Mouse (Mus musculus) embryo, embryonic 9.5 days (tissue): ENCODE measurements at regions not wholly inside any gene's neighbourhood (a gene's known extent, or its start where the extent isn't known, plus 50 kb on each side); places are given as distances from the start of the nearest gene placed in this dataset.

ENCODE experiments used
- DNase-seq: peaks from one replicate; pipeline ENCODE4 v3.0.0-alpha.2; 2017; ENCODE audit errors: extremely low spot score

DNA sequence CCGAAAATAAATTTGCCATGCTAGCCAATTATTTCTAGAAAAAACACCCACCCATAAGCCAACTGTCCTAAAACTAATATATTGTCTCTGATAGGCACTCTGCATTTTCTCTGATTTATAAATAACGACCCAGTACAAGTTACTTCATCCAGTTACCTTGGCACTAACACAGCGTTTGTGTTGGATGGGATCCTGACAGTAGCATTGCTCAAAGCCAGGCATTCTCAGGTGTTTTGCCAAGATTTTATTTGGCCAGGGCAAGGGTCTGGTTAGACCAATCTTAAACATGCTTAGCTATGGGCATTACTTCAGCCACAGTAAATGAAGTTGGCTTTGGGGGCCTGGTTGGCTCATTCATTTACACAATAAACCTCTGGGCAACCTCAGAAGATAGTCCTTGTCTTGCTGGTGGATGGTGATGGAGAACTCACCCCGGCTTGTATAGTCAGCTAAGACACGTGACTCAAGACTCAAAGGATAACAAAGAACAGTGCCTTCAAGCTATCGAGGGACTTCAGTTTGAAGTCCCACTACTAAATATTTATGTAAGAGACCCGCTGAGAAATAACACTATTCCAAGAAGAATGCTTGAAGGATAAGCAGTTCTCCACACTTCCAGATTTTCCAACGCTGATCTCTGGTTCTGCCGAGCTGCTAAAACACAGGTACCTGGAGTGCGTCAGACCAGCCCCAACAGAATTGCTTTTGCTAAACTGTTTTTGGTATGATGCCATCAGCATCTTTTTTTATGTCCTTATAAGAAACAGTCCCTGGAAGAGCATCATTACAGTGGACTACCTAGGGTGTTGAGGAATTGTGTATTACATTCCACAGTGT, 125.0 kb upstream of the Pkdcc start:
- no peak for DNase-seq

DNA sequence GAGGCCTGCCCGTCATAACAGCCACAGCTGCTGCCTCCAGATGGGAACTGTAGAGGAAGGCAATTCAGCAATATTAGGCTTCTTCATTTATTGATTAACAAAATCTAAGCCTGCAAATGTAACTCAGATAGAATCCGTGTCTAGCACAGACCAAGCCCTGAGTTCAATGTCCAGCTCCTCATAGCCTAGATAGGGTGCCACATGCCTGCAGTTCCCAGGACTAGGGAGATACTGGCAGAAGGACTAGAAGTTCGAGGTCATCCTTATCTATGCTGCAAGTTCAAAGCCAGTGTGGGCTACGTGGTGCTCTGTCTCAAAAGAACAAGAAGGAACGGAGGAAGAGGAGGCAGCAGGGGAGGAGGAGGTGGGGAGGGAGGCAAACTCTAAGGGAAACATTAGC, 121.2 kb upstream of the Pkdcc start:
- DNase-seq = no peak

DNA sequence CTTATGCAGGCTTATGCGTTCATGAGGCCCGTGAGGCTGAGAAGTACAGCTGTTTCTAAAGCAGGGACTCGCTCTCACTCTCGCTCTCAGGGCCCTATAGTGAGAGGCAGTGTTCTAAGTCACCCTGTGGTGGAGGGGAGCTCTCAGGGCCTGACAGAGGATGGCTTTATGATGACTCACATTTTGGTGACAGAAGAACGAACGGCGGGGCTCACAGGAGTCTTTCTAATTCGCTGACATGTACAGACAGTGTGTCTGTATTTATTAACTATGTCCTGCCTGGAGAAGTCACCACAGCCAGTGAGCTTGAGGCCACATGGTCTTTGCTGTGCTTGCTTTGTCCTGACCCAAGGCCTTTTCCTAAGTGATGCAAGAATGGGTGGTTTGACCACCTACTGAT, 118.6 kb upstream of the Pkdcc start:
- no peak for DNase-seq

DNA sequence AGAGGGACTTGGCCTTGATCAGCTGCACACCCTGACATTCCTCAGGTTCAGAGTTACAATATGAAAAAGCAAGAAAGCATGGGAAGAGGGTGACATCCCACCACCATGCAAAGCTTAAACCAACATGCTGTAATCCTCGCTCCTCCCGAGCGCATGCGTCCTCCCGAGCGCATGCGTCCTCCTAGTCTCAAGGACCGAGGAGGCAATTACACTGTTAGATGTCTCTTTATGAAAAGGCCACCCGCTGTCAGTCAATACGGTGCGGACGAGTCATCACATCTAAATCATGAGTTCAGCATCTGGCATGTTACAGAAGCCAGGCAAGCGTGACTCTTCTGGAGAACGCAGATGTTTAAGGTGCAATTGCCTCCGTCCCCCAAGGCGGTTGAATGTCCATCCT, 117.1 kb upstream of the Pkdcc start:
- DNase-seq = no peak

DNA sequence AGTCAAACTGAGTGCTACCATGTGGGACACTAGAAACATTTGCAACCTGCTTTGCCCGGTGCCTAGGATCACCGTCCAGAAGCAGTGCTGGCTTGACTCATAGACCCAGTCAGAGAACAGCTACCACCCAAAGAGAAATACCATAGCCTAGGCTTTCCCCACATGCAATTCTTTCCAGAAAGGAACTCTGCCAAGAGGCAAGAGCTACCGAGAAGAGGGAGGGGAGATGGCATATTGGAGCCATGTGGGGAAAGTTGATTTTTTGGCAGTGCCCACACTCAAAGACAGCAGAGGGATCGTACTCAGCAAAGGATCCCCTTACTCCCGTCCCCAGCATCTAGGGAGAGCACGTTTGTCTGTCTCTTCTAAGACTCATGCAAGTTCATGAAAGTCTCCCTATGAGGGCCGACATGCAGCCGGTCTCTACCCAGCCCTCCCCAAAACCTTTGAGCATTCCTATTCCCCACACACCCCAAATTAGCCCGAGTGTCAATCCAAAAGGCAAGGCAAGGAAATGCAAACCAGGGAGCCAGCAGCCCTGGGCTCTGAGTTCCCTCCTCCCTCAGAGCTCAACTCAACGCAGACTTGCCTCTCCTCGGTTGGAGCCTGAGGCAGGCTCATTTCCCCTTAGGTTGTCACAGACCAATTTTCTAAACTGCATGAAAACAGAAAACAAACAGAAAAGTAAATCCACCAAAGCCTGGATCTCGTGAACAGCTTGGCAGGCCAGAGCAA, 116.2 kb upstream of the Pkdcc start:
- no peak for DNase-seq

DNA sequence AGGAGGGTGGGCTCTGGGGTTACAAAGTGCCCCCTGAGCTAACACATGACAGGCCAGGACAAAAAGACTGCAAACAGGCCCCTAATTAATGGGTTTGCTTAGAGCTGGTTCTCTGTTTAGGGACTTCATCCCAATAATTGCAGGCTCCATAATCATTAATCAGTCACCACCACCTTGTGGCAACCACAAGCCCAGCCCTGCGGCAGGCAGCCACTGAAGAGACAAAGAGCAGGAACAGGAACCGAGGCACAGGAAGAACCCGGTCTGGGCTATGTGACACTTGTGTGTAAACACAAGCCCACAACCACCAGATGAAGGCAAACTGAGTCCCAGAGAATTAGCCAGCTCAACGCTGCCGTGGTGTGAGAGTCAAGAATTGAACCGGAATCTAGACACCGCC, 114.1 kb upstream of the Pkdcc start:
- peak; percentile 43 for DNase-seq

DNA sequence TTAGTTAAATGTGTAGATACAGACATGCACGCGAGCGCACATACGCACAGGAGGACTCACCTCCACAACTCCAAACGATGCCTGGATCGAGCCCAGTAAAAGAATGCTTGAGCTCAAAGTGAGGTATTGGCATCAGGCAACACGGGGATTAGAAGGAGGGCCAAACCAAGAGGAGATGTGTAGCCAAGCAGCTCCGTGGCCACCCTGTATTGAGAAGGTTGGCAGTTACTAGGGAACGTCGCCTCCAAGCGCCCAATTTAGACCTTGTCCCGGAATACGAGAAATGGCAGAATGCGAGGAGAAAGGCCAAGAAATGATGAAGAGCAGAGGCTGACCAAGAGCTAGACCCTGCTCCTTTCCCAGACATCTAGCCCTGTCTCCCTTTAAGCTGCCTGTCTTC, 113.3 kb upstream of the Pkdcc start:
- DNase-seq = no peak

DNA sequence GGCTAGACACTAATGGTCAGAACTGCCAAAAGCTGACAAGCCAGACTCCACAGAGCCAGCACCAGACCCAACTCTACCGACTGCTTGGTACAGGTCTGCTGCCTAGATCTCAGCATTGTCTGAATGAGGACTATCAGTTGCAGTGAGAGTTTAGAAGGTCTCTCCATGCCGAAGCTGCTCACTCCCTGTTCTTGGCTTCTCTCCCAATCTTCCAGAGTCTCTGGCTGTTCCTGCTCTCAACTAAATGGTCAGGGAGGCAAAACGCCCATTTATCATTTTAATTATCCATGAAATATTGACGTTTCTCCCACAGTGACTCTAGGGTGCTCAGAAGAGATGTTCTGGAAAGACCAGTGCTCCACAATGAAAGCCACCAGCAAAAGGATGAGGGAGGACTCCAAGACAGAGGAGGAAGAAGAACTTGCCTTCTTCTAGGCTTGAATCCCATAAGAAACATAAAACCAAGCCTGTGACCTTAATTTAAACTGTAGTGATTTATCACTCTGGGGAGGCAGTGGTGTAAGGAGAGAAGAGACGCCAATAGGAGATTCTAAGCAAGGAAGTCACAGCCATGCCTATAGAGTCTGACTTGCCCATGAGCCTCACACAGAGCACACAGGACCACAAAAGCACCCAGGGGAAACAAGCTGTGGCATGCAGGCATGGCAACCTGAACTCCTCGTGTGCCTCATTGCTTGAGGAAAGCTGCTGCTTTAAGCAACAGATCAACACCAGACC, 112.2 kb upstream of the Pkdcc start:
- no peak for DNase-seq

DNA sequence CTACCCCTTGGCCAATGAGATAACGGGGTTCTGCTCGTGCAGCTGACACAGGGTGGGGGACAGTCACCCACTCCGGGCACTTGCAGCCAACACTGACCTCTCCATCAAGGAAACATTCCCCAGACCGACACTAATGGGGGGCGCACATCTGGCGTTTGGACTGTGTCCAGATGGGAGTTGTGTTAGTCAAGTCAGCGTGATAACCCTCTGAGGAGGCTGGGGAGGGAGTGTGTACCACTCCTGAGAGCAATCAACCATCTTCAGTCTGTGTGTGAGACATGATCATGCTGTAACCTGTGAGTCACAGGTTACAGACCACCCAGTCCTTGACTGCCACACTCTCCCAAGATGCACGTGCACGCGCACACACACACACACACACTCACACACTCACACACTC, 106.9 kb upstream of the Pkdcc start:
- no peak for DNase-seq

DNA sequence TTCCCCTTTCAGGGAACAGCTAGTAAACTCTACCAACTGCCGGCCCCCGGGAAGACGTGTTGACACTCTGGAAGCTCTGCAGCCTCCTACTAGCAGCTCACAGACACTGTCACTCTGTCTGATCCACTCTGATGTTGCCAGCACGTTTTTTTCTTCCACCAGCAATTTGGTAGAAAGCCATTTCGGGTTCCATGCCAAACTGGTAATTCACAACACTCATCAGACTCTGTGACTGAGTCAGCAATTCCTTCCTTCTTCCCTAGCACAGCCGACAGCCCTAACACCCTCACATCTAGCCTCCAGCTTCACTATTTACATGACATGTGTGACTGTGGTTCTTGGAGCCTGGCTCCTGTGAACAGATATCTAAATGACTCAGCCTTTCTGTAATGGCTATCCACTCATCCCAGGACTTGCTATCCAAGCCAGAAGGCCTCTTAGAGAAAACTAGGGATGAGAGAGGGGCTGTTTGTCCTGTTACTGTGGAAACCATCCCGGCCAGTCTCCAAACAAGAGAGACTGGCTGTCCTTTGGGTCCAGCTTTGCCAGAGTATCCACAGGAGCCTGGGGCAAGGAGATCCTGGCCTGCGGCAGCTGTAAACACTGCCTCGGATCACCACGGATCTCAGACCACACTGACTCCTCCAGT, 105.2 kb upstream of the Pkdcc start:
- DNase-seq = peak; percentile 33

DNA sequence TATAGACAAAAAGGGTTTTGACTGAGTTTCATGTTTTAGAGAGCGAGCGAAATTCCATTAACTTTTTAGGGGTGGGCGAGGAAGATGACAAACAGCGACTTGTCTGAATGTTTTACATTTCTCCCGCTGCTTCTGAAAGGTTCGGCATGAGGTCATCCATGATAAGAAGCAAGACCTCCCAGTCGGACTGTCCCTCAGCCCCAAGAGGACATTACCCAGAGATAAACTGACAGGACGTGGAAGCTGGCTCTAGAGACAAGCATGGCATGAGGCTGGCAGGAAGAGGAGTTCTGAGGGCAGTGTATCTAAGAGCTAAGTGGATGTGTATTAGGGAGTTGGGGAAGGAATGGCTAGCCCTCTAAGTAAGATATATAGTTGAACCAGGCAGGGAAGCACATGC, 104.5 kb upstream of the Pkdcc start:
- DNase-seq = no peak

DNA sequence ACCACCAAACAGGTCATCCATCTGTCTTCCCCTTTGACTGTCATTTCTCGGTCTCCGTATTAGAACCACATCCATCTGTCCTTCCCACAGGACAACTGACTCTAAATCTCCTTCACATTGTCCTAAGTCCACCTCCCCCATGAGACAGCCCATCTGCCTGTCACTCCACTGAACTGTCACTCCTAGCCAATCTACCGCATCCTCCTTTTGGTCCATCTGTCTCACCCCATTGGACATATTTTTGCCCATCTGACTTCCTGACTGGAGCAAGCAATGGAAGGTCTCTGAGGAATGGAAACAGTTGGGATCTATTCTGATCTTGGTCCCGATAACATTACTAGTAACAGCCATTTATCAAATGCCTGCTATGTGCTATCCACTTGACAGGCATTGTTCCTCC, 99.9 kb upstream of the Pkdcc start:
- DNase-seq = no peak

DNA sequence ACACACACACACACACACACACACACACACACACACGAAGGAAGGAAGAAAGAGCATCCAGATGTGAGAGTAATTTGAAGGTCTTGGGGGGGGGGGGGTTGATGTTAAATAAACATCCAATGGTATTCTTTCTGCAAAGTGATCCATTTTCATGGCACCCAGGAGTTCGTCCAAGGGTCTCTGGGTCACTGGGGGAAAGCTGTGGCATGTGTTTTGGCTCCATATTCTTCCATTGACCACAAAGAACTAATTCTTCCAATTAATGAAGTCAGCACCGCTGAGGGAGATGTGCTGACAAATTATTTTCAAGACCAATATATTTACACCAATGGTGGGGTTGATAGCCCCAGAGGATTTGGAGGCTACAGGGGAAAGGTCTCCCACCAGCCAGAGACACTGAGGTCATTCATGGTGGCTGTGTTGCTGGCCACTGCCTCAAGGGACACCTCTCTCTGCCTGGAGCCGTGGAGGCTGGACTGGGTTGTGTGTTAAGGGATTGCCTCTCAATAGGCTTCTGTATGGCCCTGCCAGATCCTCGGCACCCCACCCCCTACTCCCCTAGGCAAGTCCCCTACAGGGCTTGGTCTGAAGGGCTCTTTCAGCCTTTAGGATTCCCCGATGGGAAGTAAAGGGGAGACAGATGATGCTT, 99.1 kb upstream of the Pkdcc start:
- peak; percentile 46 for DNase-seq

DNA sequence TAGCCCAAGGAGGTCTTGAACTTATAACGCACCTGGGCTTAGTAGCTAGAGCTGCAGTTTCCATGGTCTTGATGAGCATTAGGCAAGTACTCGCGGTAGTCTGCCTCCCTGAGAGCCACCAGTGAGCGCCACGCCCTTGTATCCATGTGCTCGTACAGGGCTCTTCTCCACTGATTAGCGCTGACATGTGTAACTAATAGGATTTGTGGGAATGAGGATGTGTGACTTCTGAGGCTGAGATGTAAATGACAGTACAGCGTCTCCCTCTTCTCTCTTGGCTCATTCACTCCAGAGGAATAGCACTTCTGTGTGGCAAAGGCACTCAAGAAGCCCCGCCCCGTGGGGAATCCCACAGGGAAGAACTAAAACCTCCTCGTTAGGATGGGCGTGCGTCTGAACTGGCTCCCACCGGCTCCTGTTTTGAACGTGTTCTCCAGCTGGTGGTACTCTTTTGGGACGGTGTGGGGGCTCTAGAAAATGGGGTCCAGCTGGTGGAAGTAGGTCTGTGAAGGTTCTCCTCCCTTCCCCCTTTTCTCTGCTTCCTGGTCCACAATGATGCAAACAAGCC, 94.3 kb upstream of the Pkdcc start:
- no peak for DNase-seq

DNA sequence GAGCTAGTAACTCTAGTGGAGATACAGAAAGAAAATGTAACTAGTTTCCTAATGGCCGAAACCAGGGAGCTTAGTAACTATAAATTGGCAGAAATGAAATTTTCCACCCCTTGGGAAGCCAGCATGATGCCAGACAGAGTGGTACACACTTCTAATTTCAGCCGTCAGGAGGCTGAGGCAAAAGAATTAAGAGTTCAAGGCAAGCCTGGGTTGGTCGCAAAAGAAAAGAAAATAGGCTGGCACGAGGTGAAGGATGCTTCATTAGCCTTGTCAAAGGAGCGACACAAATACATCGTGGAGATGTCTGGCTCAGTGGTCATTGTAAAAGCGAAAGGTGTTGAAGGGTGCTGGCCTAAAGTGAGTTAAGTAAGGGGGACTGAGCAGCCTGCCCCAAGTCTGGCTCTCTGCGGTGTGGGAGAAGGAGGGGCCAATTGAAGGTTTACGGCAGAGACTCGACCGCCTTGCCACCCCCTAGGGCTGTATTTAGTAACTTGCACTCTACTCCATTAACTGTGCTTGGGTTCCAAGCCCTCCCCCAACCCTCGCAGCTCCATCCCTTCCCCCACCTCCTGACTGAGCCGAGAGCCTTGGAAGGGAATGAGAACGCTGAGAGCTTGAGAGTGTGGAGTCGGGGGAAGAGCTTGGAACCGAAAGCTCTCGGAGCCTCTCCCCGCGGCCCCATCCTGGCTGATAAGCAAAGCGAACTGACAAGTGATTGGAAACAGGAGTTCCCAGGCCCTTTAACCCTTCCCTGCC, 92.4 kb upstream of the Pkdcc start:
- DNase-seq = peak; percentile 82

DNA sequence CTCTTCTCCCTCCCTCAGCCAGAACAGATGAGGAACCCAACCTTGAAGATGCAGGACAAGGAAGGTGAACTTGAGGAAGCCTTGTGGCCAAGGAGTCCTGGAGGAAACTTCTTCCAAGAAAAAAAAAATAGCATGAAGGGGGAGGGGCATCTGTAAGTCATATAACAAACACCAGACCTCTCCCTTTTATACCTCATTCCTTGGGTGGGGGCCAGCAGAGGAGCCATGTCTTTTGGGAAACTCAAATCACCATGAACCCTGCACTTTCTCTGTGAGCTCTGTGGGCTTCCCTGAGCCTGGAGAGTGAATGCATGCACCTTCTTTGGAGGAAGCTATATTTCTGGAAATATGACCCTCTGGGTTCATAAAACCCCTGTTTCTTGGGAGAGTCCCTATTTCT, 90.0 kb upstream of the Pkdcc start:
- DNase-seq = no peak

DNA sequence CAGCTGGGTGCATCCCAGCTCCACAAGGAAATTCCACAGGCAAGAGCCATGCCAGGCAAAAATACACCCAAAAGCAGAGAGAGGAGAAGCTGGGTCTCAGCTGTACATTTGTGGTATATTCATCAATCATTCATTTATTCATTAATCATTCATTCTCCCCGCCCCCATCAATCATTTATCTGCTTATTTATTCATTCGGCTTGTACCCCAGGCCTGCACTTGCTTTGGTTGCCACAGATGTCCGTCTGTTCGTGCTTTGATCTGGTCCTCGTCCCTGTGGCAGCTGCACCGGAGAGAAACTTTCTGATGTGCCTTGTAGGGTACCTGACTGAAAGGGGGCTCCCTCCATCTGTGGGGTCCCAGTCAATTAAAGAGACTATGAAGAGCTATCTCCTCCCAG, 87.2 kb upstream of the Pkdcc start:
- no peak for DNase-seq

DNA sequence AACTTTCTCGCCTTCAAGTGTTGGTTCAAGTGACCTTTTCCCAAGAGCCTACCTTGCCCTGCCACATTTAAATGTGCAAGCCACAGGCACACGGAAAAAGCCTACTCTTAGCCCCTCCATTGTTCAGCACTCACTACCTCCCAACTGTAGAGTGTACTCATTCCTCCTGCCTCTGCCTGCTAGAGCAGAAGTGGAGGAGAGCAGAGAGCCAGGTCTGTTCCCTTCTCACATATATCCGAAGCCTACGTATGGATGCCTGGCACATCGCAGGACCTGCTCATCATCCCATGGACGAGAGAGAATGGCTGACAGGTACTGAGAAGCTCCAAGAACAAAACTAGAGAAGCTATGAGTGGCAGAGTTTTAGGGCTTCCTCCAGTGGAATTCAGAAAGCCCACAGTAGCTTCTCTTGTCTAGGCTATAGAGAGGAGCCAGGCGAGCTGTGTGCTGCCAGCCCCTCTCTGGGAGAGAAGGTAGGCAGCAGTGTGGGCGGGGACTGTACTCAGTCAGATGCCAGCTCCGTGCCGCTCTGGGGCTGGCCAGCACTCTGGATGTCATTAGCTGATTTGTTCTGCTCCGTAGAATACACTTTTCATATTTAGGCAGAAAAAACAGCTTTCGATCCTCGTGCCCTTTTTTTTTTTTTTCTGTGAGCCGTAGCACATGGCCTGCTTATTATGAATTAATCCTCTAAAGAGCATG, 86.1 kb upstream of the Pkdcc start:
- DNase-seq = no peak

DNA sequence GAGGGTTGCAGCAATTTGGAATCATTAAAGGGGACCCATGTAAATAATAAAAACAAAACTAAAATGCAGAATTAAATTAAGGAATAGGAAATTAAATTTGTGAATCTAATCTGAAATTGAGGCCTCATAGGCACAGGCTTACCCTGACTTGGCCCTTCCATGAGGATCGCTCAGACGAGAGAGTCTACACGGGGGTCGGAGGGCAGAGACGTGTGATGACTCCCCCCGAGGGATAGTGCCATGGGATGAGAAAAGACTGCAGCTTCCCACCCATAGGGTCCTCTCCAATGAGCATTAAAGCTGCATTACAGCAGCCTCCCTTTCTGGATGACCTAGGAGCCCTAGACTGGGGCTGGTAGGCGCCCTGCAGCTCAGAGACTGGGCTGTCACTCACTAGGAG, 85.4 kb upstream of the Pkdcc start:
- DNase-seq = no peak

DNA sequence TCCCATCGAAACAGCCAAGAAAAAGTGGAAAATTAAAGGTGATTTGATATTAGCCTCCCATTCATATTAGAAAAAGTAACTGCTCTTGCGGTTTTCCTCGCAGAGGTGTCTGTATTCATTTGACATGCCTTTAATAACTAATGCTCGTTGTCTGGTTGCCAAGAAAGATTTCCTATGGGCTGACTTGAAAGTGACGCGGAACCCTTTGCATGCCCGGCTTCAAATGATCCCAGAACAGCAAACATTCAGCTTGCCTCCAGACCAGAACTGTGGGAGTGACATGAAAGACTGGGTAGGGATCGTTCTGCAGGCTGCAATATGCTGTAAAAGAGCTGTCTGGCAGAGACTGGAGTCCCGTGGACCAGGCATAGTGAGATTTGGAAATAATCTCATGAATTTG, 81.9 kb upstream of the Pkdcc start:
- DNase-seq = no peak
